8 mouse cellular contexts compared by ENCODE assay signal in genomic region chr6:108457516-108458181, GRCm38 (mm10).
A peak's percentile ranks its signal among the peaks of the same experiment; 100 is the strongest.
DNase-seq lines count a peak whose midpoint lies in the region; ATAC-seq lines count a peak whose summit lies in the region.

No protein-coding gene starts in this region.

- H3K27me3 ChIP-seq in hindbrain, embryonic 14.5 days (ENCODE audit: control insufficient read depth, insufficient read depth, low read length): no peaks in the 10 kb centered on the region

- 0 out of 2 replicates have a peak, but pooled peaks have one; percentile 29 for ATAC-seq in common myeloid progenitor, adult 5-6 weeks (replicated peaks; ENCODE audit: low read depth, poor library complexity, severe bottlenecking)
- ATAC-seq in hindbrain, embryonic 14.5 days (ENCODE audit: low FRiP score): no peak
- ATAC-seq in inflammation-experienced regulatory T-cells, adult 6 months: no peak

- WGBS in hindbrain, embryonic 14.5 days: 57% methylated on average over 14 of the region's 14 CpGs

- no peaks in the 10 kb centered on the region for H3K9me3 ChIP-seq in hindbrain, embryonic 14.5 days (ENCODE audit: control insufficient read depth, low read length)

- H3K9ac ChIP-seq in hindbrain, embryonic 14.5 days: no peak overlapping the region

- H3K4me2 ChIP-seq in hindbrain, embryonic 14.5 days (replicated peaks): no peak overlapping the region

- no peak overlapping the region for H3K4me3 ChIP-seq in hindbrain, embryonic 14.5 days (replicated peaks; ENCODE audit: low read length)

- H3K4me1 ChIP-seq in hindbrain, embryonic 14.5 days (replicated peaks; ENCODE audit: control insufficient read depth, insufficient read depth, low read length): peaks cover 12% of the 10 kb centered on the region

- H3K36me3 ChIP-seq in hindbrain, embryonic 14.5 days (replicated peaks; ENCODE audit: control insufficient read depth, insufficient read depth): no peaks in the 10 kb centered on the region

- H3K27ac ChIP-seq in hindbrain, embryonic 14.5 days: no peak overlapping the region

- peak; percentile 75 for DNase-seq in kidney, adult 11 months
- DNase-seq in kidney, postnatal 10 days: no peak
- peak; percentile 31 for DNase-seq in hindbrain, embryonic 14.5 days (ENCODE audit: low spot score)
- peak; percentile 26 for DNase-seq in lung, postnatal 14 days
- no peak for DNase-seq in thymus, postnatal 25 days
- DNase-seq in urinary bladder, adult 18-20 months (ENCODE audit: low spot score in 2 of 2): no peak

Comparison
In these comparisons a context has a peak if more than half of its experiments do, and no peak if none do; other contexts are left out.
1. DNase-seq: peak in kidney, adult 11 months (single experiment), hindbrain, embryonic 14.5 days (single experiment) and lung, postnatal 14 days (single experiment); none in kidney, postnatal 10 days (single experiment), thymus, postnatal 25 days (single experiment) and urinary bladder, adult 18-20 months (0 of 2).